Mouse (Mus musculus) testis, adult 2 months (tissue): ENCODE data around the gene Abca5. TPM values are rescaled to one million over a fixed set of nuclear protein-coding genes. Genes with fewer than 3 reads are reported as not detected.
A peak's percentile ranks its signal among the peaks of the same experiment; 100 is the strongest.

ENCODE experiments used
- H3K27ac ChIP-seq: fragments of 200-500 bp; 2 replicates; pipeline ENCODE4 v1.5.1; 2012; ENCODE audit warnings: low read depth, low read length; ENCODE audit not compliant: control insufficient read depth, insufficient read depth
- H3K27me3 ChIP-seq: fragments of 200-500 bp; 2 replicates; pipeline ENCODE4 v1.6.1; 2012; ENCODE audit warnings: mild to moderate bottlenecking, low read length, moderate library complexity; ENCODE audit not compliant: control insufficient read depth, insufficient read depth
- H3K36me3 ChIP-seq: fragments of 200-500 bp; 2 replicates; pipeline ENCODE4 v1.6.1; 2012; ENCODE audit warnings: mild to moderate bottlenecking, low read length; ENCODE audit not compliant: control insufficient read depth, insufficient read depth
- H3K4me1 ChIP-seq: fragments of 200-500 bp; 2 replicates; pipeline ENCODE4 v1.6.1; 2012; ENCODE audit warnings: low read length; ENCODE audit not compliant: control insufficient read depth, insufficient read depth
- H3K4me3 ChIP-seq: fragments of 200-500 bp; 2 replicates; pipeline ENCODE4 v1.5.1; 2012; ENCODE audit warnings: low read depth, mild to moderate bottlenecking, low read length, moderate library complexity, mixed read lengths; ENCODE audit not compliant: control insufficient read depth
- CTCF ChIP-seq: fragments of 200-500 bp; IDR thresholded peaks from 2 replicates; pipeline ENCODE4 v1.5.1; 2012; ENCODE audit warnings: low read depth, mild to moderate bottlenecking, inconsistent platforms, low read length, moderate library complexity; ENCODE audit not compliant: control insufficient read depth, insufficient read depth, insufficient replicate concordance
- POLR2A ChIP-seq: fragments of 200-500 bp; IDR thresholded peaks from 2 replicates; pipeline ENCODE4 v1.6.1; 2012; ENCODE audit warnings: low read depth, mild to moderate bottlenecking, inconsistent platforms, low read length, moderate library complexity; ENCODE audit not compliant: control insufficient read depth
- polyA plus RNA-seq: library from polyadenylated mRNA; depleted of rRNA; stranded (reverse); fragments of >200 nt; gene quantifications from 2 replicates; pipeline ENCODE4 v1.2.3, GENCODE M21; 2012

Abca5 gene
- polyA plus RNA-seq, 1 experiment, result 5.1 TPM

- Histone ChIP-seq H3K27ac (no peak overlapping the region), H3K4me3 (no peak overlapping the region), H3K36me3 (peaks cover 2% of the 10 kb centered on the region), H3K4me1 (no peaks in the 10 kb centered on the region), H3K27me3 (no peaks in the 10 kb centered on the region)
- TF ChIP-seq POLR2A (no peak), CTCF (peak; percentile 34; the same call in 1 of the 2 replicates)
These were observed 46.9 kb downstream of the Abca5 start for GRCm38 (mm10) chr11:110290586-110290985.

DNA sequence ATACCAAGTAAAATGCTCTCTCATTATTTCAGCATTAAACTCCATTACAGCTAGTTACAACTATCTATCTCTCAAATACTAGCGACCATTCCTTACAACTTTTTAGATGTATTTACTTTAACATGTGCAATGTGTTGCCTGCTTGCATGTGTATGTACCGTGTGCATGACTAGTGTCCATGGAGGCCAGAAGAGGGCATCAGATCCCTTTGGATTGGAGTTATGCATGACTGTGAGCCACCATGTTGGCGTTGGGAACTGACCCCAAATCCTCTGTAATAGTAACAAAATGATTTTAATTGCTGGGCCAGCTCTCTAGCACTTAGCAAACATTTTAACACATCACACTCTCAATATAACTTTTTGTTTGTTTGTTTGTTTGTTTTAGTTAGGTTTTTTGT is 49.1 kb downstream of the Abca5 start:
- no peaks in the 10 kb centered on the region for H3K4me1 ChIP-seq
- H3K4me3 ChIP-seq, result no peak overlapping the region
- TF ChIP-seq POLR2A, result no peak
- TF ChIP-seq CTCF, result no peak
- H3K27ac ChIP-seq, result no peak overlapping the region
- no peaks in the 10 kb centered on the region for H3K27me3 ChIP-seq
- H3K36me3 ChIP-seq, result peaks cover 2% of the 10 kb centered on the region

- no peak for TF ChIP-seq CTCF
- TF ChIP-seq POLR2A, result no peak
- Histone ChIP-seq H3K4me1 (no peaks in the 10 kb centered on the region), H3K27me3 (no peaks in the 10 kb centered on the region), H3K36me3 (peaks cover 2% of the 10 kb centered on the region), H3K27ac (no peak overlapping the region), H3K4me3 (no peak overlapping the region)
These were observed 49.8 kb downstream of the Abca5 start for GRCm38 (mm10) chr11:110287694-110288093.

GRCm38 (mm10) chr11:110286331-110286730 is 51.2 kb downstream of the Abca5 start:
- TF ChIP-seq CTCF (no peak), POLR2A (no peak)
- Histone ChIP-seq H3K27me3 (no peaks in the 10 kb centered on the region), H3K4me1 (no peaks in the 10 kb centered on the region), H3K36me3 (no peaks in the 10 kb centered on the region; the same call in 1 of the 2 replicates), H3K27ac (no peak overlapping the region), H3K4me3 (no peak overlapping the region)

GRCm38 (mm10) chr11:110284849-110285248 is 52.7 kb downstream of the Abca5 start:
- Histone ChIP-seq H3K36me3 (no peaks in the 10 kb centered on the region; the same call in 1 of the 2 replicates), H3K27me3 (no peaks in the 10 kb centered on the region), H3K27ac (no peak overlapping the region), H3K4me1 (no peaks in the 10 kb centered on the region), H3K4me3 (no peak overlapping the region)
- TF ChIP-seq CTCF (no peak), POLR2A (no peak)

DNA sequence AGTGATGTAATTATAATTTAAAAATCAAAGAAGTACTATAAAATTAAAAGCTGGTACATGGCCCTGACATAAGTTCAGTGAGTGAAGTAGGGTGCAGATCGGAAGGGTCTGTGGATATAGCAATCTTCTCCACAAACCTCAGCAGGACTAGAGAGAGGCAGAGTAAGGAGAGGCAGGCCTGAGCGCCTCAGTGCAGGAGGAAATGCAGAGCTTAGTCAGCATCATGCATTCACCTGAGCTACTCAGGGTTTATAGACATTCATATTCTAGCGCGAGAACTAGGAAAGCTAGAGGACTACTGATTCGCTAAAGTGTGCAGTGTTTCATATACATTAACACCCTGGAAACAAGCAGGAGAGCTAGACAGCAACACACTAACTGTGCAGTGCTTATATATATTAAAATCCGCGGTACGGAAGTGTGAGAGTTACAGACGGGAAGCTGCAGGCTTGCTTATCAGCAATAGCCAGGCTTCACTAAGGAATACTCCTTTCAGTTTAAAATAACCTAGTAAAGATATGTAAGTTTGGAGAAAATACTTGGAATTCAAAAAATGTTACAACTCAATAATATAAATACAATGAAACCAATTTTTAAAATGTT is 53.2 kb downstream of the Abca5 start:
- Histone ChIP-seq H3K27me3 (no peaks in the 10 kb centered on the region), H3K4me3 (no peak overlapping the region), H3K36me3 (no peaks in the 10 kb centered on the region; the same call in 1 of the 2 replicates), H3K4me1 (no peaks in the 10 kb centered on the region), H3K27ac (no peak overlapping the region)
- TF ChIP-seq POLR2A (no peak), CTCF (no peak)

- peaks cover 1% of the 10 kb centered on the region for H3K36me3 ChIP-seq
- H3K4me3 ChIP-seq, result no peak overlapping the region
These were observed 62.7 kb downstream of the Abca5 start for GRCm38 (mm10) chr11:110274794-110275193.

More at GRCm38 (mm10) chr11:110274794-110275193, 62.7 kb downstream of the Abca5 start:
- Histone ChIP-seq H3K4me1 (no peaks in the 10 kb centered on the region), H3K27me3 (no peaks in the 10 kb centered on the region), H3K27ac (no peak overlapping the region)
- no peak for TF ChIP-seq CTCF
- TF ChIP-seq POLR2A, result no peak
